Mouse (Mus musculus): ENCODE data around the gene Exoc6b.
A peak's percentile ranks its signal among the peaks of the same experiment; 100 is the strongest.
"Not testable (repeated sequence)": the region's sequence is repeated elsewhere in the genome, so short reads cannot be mapped to it uniquely, and the experiment has no call there.

Exoc6b gene

GRCm38 (mm10) chr6:84640324-84641061 lies 428.8 kb downstream of the Exoc6b start:
- DNase-seq (ENCODE audit: low read depth, low spot score), result peak; percentile 47

- no peak for DNase-seq (ENCODE audit: low read depth, low spot score)
Measured at GRCm38 (mm10) chr6:84638206-84638605, 431.1 kb downstream of the Exoc6b start.

GRCm38 (mm10) chr6:84631588-84631987 lies 437.7 kb downstream of the Exoc6b start:
- no peak for DNase-seq (ENCODE audit: low read depth, low spot score)

- no peak for DNase-seq (ENCODE audit: low read depth, low spot score)
Measured at GRCm38 (mm10) chr6:84630276-84630675, 439.0 kb downstream of the Exoc6b start.

GRCm38 (mm10) chr6:84628831-84629230 lies 440.5 kb downstream of the Exoc6b start:
- DNase-seq (ENCODE audit: low read depth, low spot score), result no peak

- DNase-seq (ENCODE audit: low read depth, low spot score), result no peak
Measured at GRCm38 (mm10) chr6:84626398-84626797, 442.9 kb downstream of the Exoc6b start.

- no peak for DNase-seq (ENCODE audit: low read depth, low spot score)
Measured at GRCm38 (mm10) chr6:84619166-84619565, 450.1 kb downstream of the Exoc6b start.

GRCm38 (mm10) chr6:84617051-84617450 lies 452.3 kb downstream of the Exoc6b start:
- DNase-seq (ENCODE audit: low read depth, low spot score), result peak; percentile 77

- DNase-seq (ENCODE audit: low read depth, low spot score), result no peak
Measured at GRCm38 (mm10) chr6:84616586-84616985, 452.7 kb downstream of the Exoc6b start.

- no peak for DNase-seq (ENCODE audit: low read depth, low spot score)
Measured at GRCm38 (mm10) chr6:84613561-84613960, 455.8 kb downstream of the Exoc6b start.

- DNase-seq (ENCODE audit: low read depth, low spot score), result no peak
Measured at GRCm38 (mm10) chr6:84601136-84601889, 468.0 kb downstream of the Exoc6b start.

GRCm38 (mm10) chr6:84599296-84599695 lies 470.0 kb downstream of the Exoc6b start:
- not testable (repeated sequence) for DNase-seq (ENCODE audit: low read depth, low spot score)

- no peak for DNase-seq (ENCODE audit: low read depth, low spot score)
Measured at GRCm38 (mm10) chr6:84598725-84599124, 470.6 kb downstream of the Exoc6b start.

GRCm38 (mm10) chr6:84594626-84595025 lies 474.7 kb downstream of the Exoc6b start:
- DNase-seq (ENCODE audit: low read depth, low spot score), result no peak

- no peak for DNase-seq (ENCODE audit: low read depth, low spot score)
Measured at GRCm38 (mm10) chr6:84593693-84594092, 475.6 kb downstream of the Exoc6b start, which contains the start of gene Cyp26b1. Cyp26b1 (minus strand) TSS chr6:84593908.

- DNase-seq (ENCODE audit: low read depth, low spot score), result no peak
Measured at GRCm38 (mm10) chr6:84590961-84591745, 478.2 kb downstream of the Exoc6b start.

- DNase-seq (ENCODE audit: low read depth, low spot score), result peak; percentile 79
Measured at GRCm38 (mm10) chr6:84589742-84590686, 479.3 kb downstream of the Exoc6b start.

- DNase-seq (ENCODE audit: low read depth, low spot score), result peak; percentile 40
Measured at GRCm38 (mm10) chr6:84588895-84589652, 480.2 kb downstream of the Exoc6b start.

- peak; percentile 22 for DNase-seq (ENCODE audit: low read depth, low spot score)
Measured at GRCm38 (mm10) chr6:84588221-84588894, 481.0 kb downstream of the Exoc6b start.
